Mouse (Mus musculus) lung, postnatal 0 days (tissue): ENCODE results near the gene Bnc1. TPM values are rescaled to one million over a fixed set of nuclear protein-coding genes. Genes with fewer than 3 reads are reported as not detected.

ENCODE experiments used
- ATAC-seq: fragments of 200-750 bp; cut with Nextera tagmentation; 2 replicates; pipeline ENCODE4 v1.8.0; 2017; ENCODE audit warnings: moderate library complexity
- DNase-seq: peaks from one replicate; pipeline ENCODE4 v3.0.0-alpha.2; 2016; ENCODE audit warnings: low spot score
- H3K27ac ChIP-seq: fragments of 300-500 bp; sonication (generic); 2 replicates; pipeline ENCODE4 v1.5.1; 2014; ENCODE audit warnings: antibody characterized with exemption, mild to moderate bottlenecking, low read length, mixed read lengths
- H3K27me3 ChIP-seq: fragments of 300-500 bp; sonication (generic); replicated peaks from 2 replicates; pipeline ENCODE4 v1.6.1; 2014; ENCODE audit warnings: low read length, mixed read lengths; ENCODE audit not compliant: insufficient read depth
- H3K36me3 ChIP-seq: fragments of 300-500 bp; sonication (generic); 2 replicates; pipeline ENCODE4 v1.6.1; 2014; ENCODE audit warnings: low read length, mixed read lengths; ENCODE audit not compliant: insufficient read depth
- H3K4me1 ChIP-seq: fragments of 300-500 bp; sonication (generic); 2 replicates; pipeline ENCODE4 v1.6.1; 2014; ENCODE audit warnings: antibody characterized with exemption, low read depth, low read length, mixed read lengths; ENCODE audit not compliant: insufficient read depth
- H3K4me2 ChIP-seq: fragments of 300-500 bp; sonication (generic); replicated peaks from 2 replicates; pipeline ENCODE4 v1.6.1; 2014; ENCODE audit warnings: low read depth, mild to moderate bottlenecking, low read length, moderate library complexity, mixed read lengths
- H3K4me3 ChIP-seq: fragments of 300-500 bp; sonication (generic); 2 replicates; pipeline ENCODE4 v1.5.1; 2014; ENCODE audit warnings: low read depth, low read length
- H3K9ac ChIP-seq: fragments of 300-500 bp; sonication (generic); replicated peaks from 2 replicates; pipeline ENCODE4 v1.6.1; 2014; ENCODE audit warnings: low read depth, mild to moderate bottlenecking
- H3K9me3 ChIP-seq: fragments of 300-500 bp; sonication (generic); 2 replicates; pipeline ENCODE4 v1.6.1; 2016; ENCODE audit warnings: low read length, mixed read lengths
- CTCF ChIP-seq: IDR thresholded peaks from 2 replicates; pipeline ENCODE4 v1.5.1; 2016; ENCODE audit warnings: antibody characterized with exemption, mild to moderate bottlenecking
- EP300 ChIP-seq: IDR thresholded peaks from 2 replicates; pipeline ENCODE4 v1.6.1; 2016; ENCODE audit warnings: antibody characterized with exemption, mild to moderate bottlenecking, control low read depth
- WGBS: fragments of 180-500 bp; shearing (Covaris S2); extraction: QIAGEN DNeasy Blood & Tissue Kit; methylation state at CpG from one replicate; pipeline ENCODE4 v1.1.7; 2014; 5-methylcytosine and 5-hydroxymethylcytosine counted together
- polyA plus RNA-seq: library from polyadenylated mRNA; unstranded; fragments of >200 nt; fragmentation: Nextera tagmentation; extraction: Ambion mirVana; gene quantifications from 2 replicates; pipeline ENCODE4 v1.2.1, GENCODE M21; 2015

Bnc1 gene
- polyA plus RNA-seq, 1 experiment from 2014 or later = 0.61 TPM

DNA sequence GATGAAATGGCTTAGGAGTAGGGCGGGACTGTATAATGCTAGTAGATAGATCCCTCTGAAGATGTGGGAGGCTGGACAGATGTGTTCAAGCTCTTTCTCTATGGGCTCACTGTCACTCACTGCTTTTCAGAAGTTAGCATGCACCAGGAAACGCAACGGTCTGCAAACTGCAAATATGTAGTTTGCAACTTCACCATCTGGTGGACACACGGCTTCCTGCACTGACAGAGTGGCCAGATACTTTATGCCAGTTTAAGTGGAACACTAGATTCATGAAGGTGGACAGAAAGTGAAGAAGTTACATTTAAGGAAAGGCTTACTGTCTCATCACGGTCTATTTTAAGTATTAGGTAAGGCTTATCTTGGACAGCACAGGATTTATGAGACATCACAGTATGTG, 25.9 kb downstream of the Bnc1 start:
- no peaks in the 10 kb centered on the region for H3K36me3 ChIP-seq
- H3K9ac ChIP-seq = no peak overlapping the region
- H3K4me1 ChIP-seq = no peaks in the 10 kb centered on the region
- H3K27me3 ChIP-seq = no peaks in the 10 kb centered on the region
- H3K4me3 ChIP-seq = no peak overlapping the region
- no peak for ATAC-seq
- H3K9me3 ChIP-seq = no peaks in the 10 kb centered on the region
- WGBS = 75% methylated on average over 5 of the region's 5 CpGs
- no peak for TF ChIP-seq CTCF
- no peak for DNase-seq
- no peak overlapping the region for H3K4me2 ChIP-seq
- no peak overlapping the region for H3K27ac ChIP-seq

- peak; percentile 75 for DNase-seq
- Histone ChIP-seq H3K27ac (no peak overlapping the region), H3K27me3 (no peaks in the 10 kb centered on the region), H3K4me3 (no peak overlapping the region), H3K4me2 (no peak overlapping the region), H3K9ac (no peak overlapping the region), H3K36me3 (no peaks in the 10 kb centered on the region), H3K4me1 (no peaks in the 10 kb centered on the region), H3K9me3 (no peaks in the 10 kb centered on the region)
- ATAC-seq = no peak
- 1% methylated on average over 3 of the region's 3 CpGs for WGBS
- no peak for TF ChIP-seq EP300
- peak; percentile 86 for TF ChIP-seq CTCF
These were observed 32.4 kb downstream of the Bnc1 start for GRCm38 (mm10) chr7:81959704-81960103.

DNA sequence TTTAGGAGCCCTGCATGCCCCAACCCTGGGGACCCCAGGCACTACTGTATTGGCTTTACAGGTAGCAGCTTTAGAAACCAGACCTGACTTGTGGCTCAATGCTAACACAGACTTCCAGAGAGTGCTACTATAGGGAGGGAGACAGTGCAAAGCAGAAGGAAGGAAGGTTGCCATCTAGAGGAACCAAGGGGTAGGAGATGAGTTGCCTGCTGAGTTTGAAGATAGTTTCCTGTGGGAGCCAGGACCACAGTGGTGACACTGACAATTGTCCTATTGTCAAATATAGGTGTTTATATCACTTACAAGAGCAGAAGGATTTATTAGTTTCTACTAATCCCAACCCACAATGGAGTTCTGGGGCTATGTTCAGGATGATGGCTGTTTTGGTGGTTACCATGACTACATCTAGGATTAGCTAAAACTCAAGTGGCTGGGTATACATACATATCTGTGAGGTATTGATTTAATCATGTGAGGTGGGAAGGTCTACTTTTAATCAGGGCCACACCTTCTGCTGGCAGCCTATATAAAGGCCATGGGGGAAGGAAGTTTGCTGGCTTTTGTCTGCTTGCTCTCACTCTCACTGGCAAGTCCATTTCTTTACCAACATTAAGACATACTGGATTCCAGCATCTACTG, 37.8 kb downstream of the Bnc1 start:
- Histone ChIP-seq H3K9ac (no peak overlapping the region), H3K27ac (no peak overlapping the region), H3K36me3 (no peaks in the 10 kb centered on the region), H3K27me3 (no peaks in the 10 kb centered on the region), H3K4me3 (no peak overlapping the region), H3K9me3 (no peaks in the 10 kb centered on the region), H3K4me1 (no peaks in the 10 kb centered on the region), H3K4me2 (no peak overlapping the region)
- TF ChIP-seq EP300 (no peak), CTCF (peak; percentile 77)
- DNase-seq = peak; percentile 62
- ATAC-seq = no peak

DNA sequence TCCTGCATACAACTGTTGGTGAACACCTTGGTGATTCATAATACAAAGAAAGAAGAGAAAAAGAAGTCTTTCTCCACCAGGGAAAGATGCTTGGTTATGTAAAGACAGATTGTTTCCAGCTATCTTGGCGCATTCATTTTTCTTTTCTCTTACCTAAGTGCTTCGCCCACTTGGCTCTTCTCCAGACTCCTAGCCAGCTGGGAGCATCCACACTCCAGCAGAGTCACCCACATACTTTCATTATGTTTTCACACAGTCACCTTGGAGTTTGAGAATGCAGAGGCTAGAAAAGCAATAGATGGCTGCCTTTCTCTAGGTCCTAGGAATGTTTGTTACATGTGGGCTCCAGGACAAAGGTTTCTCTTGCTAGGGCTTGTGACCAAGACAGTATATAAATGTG, 41.6 kb downstream of the Bnc1 start:
- ATAC-seq = no peak
- H3K4me1 ChIP-seq = no peaks in the 10 kb centered on the region
- WGBS = 74% methylated on average over 2 of the region's 2 CpGs
- TF ChIP-seq EP300 = no peak
- TF ChIP-seq CTCF = no peak
- H3K27me3 ChIP-seq = no peaks in the 10 kb centered on the region
- H3K27ac ChIP-seq = no peak overlapping the region
- no peak overlapping the region for H3K4me3 ChIP-seq
- no peaks in the 10 kb centered on the region for H3K9me3 ChIP-seq
- H3K4me2 ChIP-seq = no peak overlapping the region
- H3K36me3 ChIP-seq = no peaks in the 10 kb centered on the region
- no peak for DNase-seq
- H3K9ac ChIP-seq = no peak overlapping the region

- peak; percentile 12; the same call in 1 of the 2 replicates for TF ChIP-seq CTCF
- TF ChIP-seq EP300 = no peak
These were observed 46.7 kb downstream of the Bnc1 start for GRCm38 (mm10) chr7:81945398-81945797.

GRCm38 (mm10) chr7:81934806-81935205, 57.3 kb downstream of the Bnc1 start:
- Histone ChIP-seq H3K27me3 (peaks cover 10% of the 10 kb centered on the region), H3K9me3 (no peaks in the 10 kb centered on the region), H3K4me2 (peak overlapping the region; percentile 93), H3K36me3 (no peaks in the 10 kb centered on the region), H3K9ac (no peak overlapping the region), H3K27ac (no peak overlapping the region), H3K4me1 (no peaks in the 10 kb centered on the region; the same call in 1 of the 2 replicates), H3K4me3 (peak overlapping the region; percentile 70)
- WGBS = 13% methylated on average over 5 of the region's 5 CpGs
- TF ChIP-seq CTCF (no peak), EP300 (no peak)
- ATAC-seq = no peak; the same call in 1 of the 2 replicates
- no peak for DNase-seq

More at GRCm38 (mm10) chr7:81945398-81945797, 46.7 kb downstream of the Bnc1 start:
- no peak overlapping the region for H3K4me2 ChIP-seq
- WGBS = 27% methylated on average over 4 of the region's 4 CpGs
- no peak overlapping the region for H3K9ac ChIP-seq
- DNase-seq (no peak), ATAC-seq (no peak)
- no peak overlapping the region for H3K27ac ChIP-seq
- no peak overlapping the region for H3K4me3 ChIP-seq
- H3K36me3 ChIP-seq = no peaks in the 10 kb centered on the region
- no peaks in the 10 kb centered on the region for H3K9me3 ChIP-seq
- H3K27me3 ChIP-seq = no peaks in the 10 kb centered on the region
- no peaks in the 10 kb centered on the region for H3K4me1 ChIP-seq
